Mouse (Mus musculus) myocyte (in vitro differentiated cells): Measurements from ENCODE around the gene Map1b. TPM values are rescaled to one million over a fixed set of nuclear protein-coding genes. Genes with fewer than 3 reads are reported as not detected.

Source experiments
- H3K27me3 ChIP-seq: one replicate; pipeline ENCODE4 v1.6.1; 2011; ENCODE audit not compliant: control insufficient read depth, insufficient read depth, insufficient read length
- H3K36me3 ChIP-seq: one replicate; pipeline ENCODE4 v1.6.1; 2011; ENCODE audit not compliant: control insufficient read depth, insufficient read depth
- H3K4me2 ChIP-seq: one replicate; pipeline ENCODE4 v1.6.1; 2011; ENCODE audit warnings: low read depth, control low read depth
- H3K4me3 ChIP-seq: one replicate; pipeline ENCODE4 v1.5.1; 2011; ENCODE audit warnings: mild to moderate bottlenecking, control low read depth, moderate library complexity
- H3K79me2 ChIP-seq: one replicate; pipeline ENCODE4 v1.6.1; 2011; ENCODE audit not compliant: control insufficient read depth, insufficient read depth
- H3ac ChIP-seq: one replicate; pipeline ENCODE4 v1.6.1; 2011; ENCODE audit not compliant: control insufficient read depth, insufficient read length
- CEBPB ChIP-seq: IDR thresholded peaks from 2 replicates; pipeline ENCODE4 v1.6.1; 2011; ENCODE audit warnings: mild to moderate bottlenecking, moderate library complexity; ENCODE audit not compliant: poor library complexity, insufficient read depth, severe bottlenecking
- E2F4 ChIP-seq: IDR thresholded peaks from one replicate; pipeline ENCODE4 v1.6.1; 2011; ENCODE audit warnings: mild to moderate bottlenecking, control low read depth, moderate library complexity; ENCODE audit not compliant: insufficient read depth
- MAX ChIP-seq: IDR thresholded peaks from one replicate; pipeline ENCODE4 v1.6.1; 2011; ENCODE audit warnings: low read depth, mild to moderate bottlenecking, control low read depth
- MYOD1 ChIP-seq, 3 experiments: IDR thresholded peaks; one replicate each; pipeline ENCODE4 v1.6.1; 2011; ENCODE audit warnings: control low read depth in 2 of 3, low read depth in 2 of 3, mild to moderate bottlenecking in 2 of 3, moderate library complexity in 1 of 3; ENCODE audit not compliant: insufficient read length in 2 of 3, control insufficient read depth in 1 of 3
- MYOG ChIP-seq, 3 experiments: IDR thresholded peaks; one replicate each; pipeline ENCODE4 v1.6.1; 2011; ENCODE audit warnings: control low read depth in 2 of 3, low read depth in 2 of 3, mild to moderate bottlenecking in 2 of 3; ENCODE audit not compliant: insufficient read length in 2 of 3, control insufficient read depth in 1 of 3, insufficient read depth in 1 of 3
- POLR2A ChIP-seq: IDR thresholded peaks from one replicate; pipeline ENCODE4 v1.6.1; 2011; ENCODE audit warnings: low read depth, mild to moderate bottlenecking, control low read depth, moderate library complexity; ENCODE audit not compliant: insufficient read length
- POLR2AphosphoS2 ChIP-seq: IDR thresholded peaks from one replicate; pipeline ENCODE4 v1.6.1; 2011; ENCODE audit warnings: low read depth, control low read depth; ENCODE audit not compliant: insufficient read length
- REST ChIP-seq: IDR thresholded peaks from one replicate; pipeline ENCODE4 v1.6.1; 2011; ENCODE audit warnings: mild to moderate bottlenecking, control low read depth, moderate library complexity; ENCODE audit not compliant: insufficient read depth, insufficient read length
- SRF ChIP-seq: IDR thresholded peaks from one replicate; pipeline ENCODE4 v1.6.1; 2011; ENCODE audit warnings: low read depth; ENCODE audit not compliant: control insufficient read depth, insufficient read length
- TCF12 ChIP-seq: IDR thresholded peaks from one replicate; pipeline ENCODE4 v1.6.1; 2011; ENCODE audit warnings: mild to moderate bottlenecking, control low read depth; ENCODE audit not compliant: poor library complexity, insufficient read depth, severe bottlenecking
- TCF3 ChIP-seq: IDR thresholded peaks from one replicate; pipeline ENCODE4 v1.6.1; 2011; ENCODE audit warnings: low read depth, control low read depth; ENCODE audit not compliant: insufficient read length
- USF1 ChIP-seq: IDR thresholded peaks from one replicate; pipeline ENCODE4 v1.6.1; 2011; ENCODE audit warnings: low read depth, mild to moderate bottlenecking, control low read depth, moderate library complexity
- polyA plus RNA-seq: library from polyadenylated mRNA; unstranded; fragments of >200 nt; fragmentation: generic; extraction: Trizol; gene quantifications from one replicate; pipeline ENCODE4 v1.2.1, GENCODE M21; 2012; ENCODE audit warnings: missing spikeins

The Map1b gene
- polyA plus RNA-seq, 1 experiment = 40.6 TPM

DNA sequence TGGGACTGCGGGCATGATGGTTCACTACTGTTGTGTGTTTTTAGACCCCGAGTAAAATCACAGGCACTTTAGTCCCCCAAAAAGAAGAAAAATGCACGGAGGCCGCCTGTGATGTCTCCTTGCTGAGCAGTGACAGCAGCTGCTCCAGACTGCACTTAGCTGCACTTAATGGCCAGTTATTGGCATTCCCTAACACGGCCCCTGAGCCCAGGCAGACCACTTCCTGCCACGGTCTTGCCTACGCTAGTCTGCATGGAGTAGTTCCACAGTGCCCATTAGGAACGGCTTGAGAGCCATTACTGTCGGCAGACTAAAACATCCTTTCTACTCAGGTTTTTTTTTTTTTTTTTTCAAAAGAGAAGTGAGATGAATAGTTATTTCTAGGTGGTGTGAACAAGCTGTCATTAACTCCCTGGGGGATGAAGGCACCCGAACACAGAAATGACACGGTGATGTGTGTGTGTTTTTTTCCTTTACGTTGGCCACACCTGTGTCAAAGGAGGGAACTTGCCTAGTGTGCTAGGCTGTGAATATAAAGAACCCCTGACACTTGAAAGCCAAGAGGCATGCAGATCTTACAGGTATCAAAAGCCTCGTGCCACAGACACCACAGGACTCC, 14.1 kb downstream of the Map1b start:
- peak overlapping the region; percentile 76 for H3K4me2 ChIP-seq
- H3K4me3 ChIP-seq = no peak overlapping the region

DNA sequence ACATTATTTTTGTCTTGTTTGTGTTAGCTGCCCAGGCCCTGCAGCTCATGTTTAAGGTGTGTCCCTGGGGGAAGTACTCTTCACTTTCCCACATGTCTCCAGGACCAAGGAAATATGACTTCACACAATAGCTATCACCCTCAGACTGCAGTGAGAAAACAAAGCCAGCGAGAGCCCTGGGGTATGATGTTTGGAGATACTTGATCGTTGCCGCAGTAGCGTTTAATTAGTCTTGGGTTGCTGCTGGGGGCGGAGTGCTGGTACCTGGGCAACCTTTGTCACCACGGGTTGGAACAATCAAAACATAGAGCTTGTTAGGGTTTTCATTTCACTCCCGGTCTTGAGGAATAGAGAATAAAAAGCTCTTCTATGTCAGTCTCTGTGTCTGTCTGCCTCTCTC, 14.9 kb downstream of the Map1b start:
- no peak overlapping the region for H3ac ChIP-seq
- H3K79me2 ChIP-seq = peaks cover 82% of the 10 kb centered on the region
- no peak overlapping the region for H3K4me3 ChIP-seq
- no peaks in the 10 kb centered on the region for H3K27me3 ChIP-seq
- H3K4me2 ChIP-seq = peak overlapping the region; percentile 76
- peaks cover 36% of the 10 kb centered on the region for H3K36me3 ChIP-seq
- TF ChIP-seq TCF12 = no peak
- TF ChIP-seq MYOG (IDR thresholded peaks at IDR 0.05; ENCODE audit: control insufficient read depth in 1 of 3, insufficient read depth in 1 of 3, insufficient read length in 2 of 3, low read depth in 2 of 3) = no peak
- no peak for TF ChIP-seq TCF3
- no peak for TF ChIP-seq CEBPB
- no peak for TF ChIP-seq POLR2A
- no peak for TF ChIP-seq SRF
- no peak for TF ChIP-seq E2F4
- no peak for TF ChIP-seq REST
- no peak for TF ChIP-seq POLR2AphosphoS2
- no peak for TF ChIP-seq MAX
- TF ChIP-seq MYOD1 (IDR thresholded peaks at IDR 0.05; ENCODE audit: control insufficient read depth in 1 of 3, insufficient read length in 2 of 3, low read depth in 2 of 3) = no peak
- TF ChIP-seq USF1 = no peak

More for the DNA sequence above, 14.1 kb downstream of the Map1b start:
- Histone ChIP-seq H3K79me2 (peaks cover 81% of the 10 kb centered on the region), H3K36me3 (peaks cover 43% of the 10 kb centered on the region), H3ac (no peak overlapping the region), H3K27me3 (no peaks in the 10 kb centered on the region)
- TF ChIP-seq CEBPB = no peak
- TF ChIP-seq MAX = no peak
- peak; percentile 32 for TF ChIP-seq POLR2A
- no peak for TF ChIP-seq E2F4
- TF ChIP-seq USF1 = no peak
- TF ChIP-seq REST = no peak
- TF ChIP-seq TCF3 = peak; percentile 18
- TF ChIP-seq MYOG (IDR thresholded peaks at IDR 0.05; ENCODE audit: control insufficient read depth in 1 of 3, insufficient read depth in 1 of 3, insufficient read length in 2 of 3, low read depth in 2 of 3) = peak; percentile 19 to 78 (median 43)
- peak; percentile 66 to 96 (median 90) for TF ChIP-seq MYOD1 (IDR thresholded peaks at IDR 0.05; ENCODE audit: control insufficient read depth in 1 of 3, insufficient read length in 2 of 3, low read depth in 2 of 3)
- no peak for TF ChIP-seq TCF12
- peak; percentile 60 for TF ChIP-seq POLR2AphosphoS2
- no peak for TF ChIP-seq SRF

DNA sequence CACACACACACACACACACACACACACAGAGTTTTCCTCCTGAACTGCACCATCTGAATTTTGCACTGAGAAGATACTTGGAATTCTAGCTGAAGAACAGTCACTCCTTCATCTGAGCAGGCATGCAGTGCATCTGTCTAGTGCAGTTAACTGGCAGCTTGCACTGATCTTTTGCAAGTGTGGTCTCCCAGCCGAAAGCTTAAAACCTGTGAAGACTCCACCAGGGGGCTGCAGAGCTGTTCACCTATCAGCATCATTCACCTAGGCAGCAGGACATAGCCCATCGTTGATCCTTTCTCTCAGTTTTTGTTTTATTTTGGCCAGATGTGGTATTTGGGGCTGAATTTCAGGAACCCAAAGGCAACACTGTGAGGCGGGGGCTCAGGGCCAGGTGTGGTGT, 15.7 kb downstream of the Map1b start:
- peak overlapping the region; percentile 76 for H3K4me2 ChIP-seq
- H3K79me2 ChIP-seq = peaks cover 83% of the 10 kb centered on the region
- peaks cover 28% of the 10 kb centered on the region for H3K36me3 ChIP-seq
- H3K4me3 ChIP-seq = no peak overlapping the region
- TF ChIP-seq USF1 (no peak), TCF3 (no peak), CEBPB (no peak), POLR2A (no peak), REST (no peak), E2F4 (no peak), MYOD1 (IDR thresholded peaks at IDR 0.05; ENCODE audit: control insufficient read depth in 1 of 3, insufficient read length in 2 of 3, low read depth in 2 of 3) (no peak)
- H3K27me3 ChIP-seq = no peaks in the 10 kb centered on the region
- no peak overlapping the region for H3ac ChIP-seq

- Histone ChIP-seq H3K79me2 (peaks cover 83% of the 10 kb centered on the region), H3K27me3 (no peaks in the 10 kb centered on the region), H3K4me3 (no peak overlapping the region), H3K4me2 (no peak overlapping the region), H3K36me3 (peaks cover 22% of the 10 kb centered on the region), H3ac (no peak overlapping the region)
- TF ChIP-seq E2F4 (no peak), SRF (no peak), POLR2A (no peak), MYOG (IDR thresholded peaks at IDR 0.05; ENCODE audit: control insufficient read depth in 1 of 3, insufficient read depth in 1 of 3, insufficient read length in 2 of 3, low read depth in 2 of 3) (no peak), TCF3 (no peak), POLR2AphosphoS2 (no peak)
Measured at GRCm38 (mm10) chr13:99499764-99500163, 16.6 kb downstream of the Map1b start.

DNA sequence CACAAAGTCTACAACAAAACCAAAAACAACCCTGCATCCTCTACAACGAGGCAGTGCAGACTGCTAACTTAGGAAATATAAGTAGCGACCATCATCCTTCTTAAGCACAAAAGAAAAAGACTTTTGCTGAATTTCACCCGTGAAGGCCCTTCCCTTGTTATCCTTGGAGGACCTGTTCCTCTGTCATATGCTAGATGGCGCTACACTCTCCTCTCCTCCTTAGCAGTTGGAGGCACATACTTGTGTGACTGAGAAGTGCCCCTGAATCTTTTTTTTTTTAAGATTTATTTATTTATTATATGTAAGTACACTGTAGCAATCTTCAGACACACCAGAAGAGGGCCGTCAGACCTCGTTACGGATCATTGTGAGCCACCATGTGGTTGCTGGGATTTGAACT, 20.2 kb downstream of the Map1b start:
- Histone ChIP-seq H3K4me3 (no peak overlapping the region), H3K36me3 (peaks cover 18% of the 10 kb centered on the region), H3K79me2 (peaks cover 97% of the 10 kb centered on the region), H3ac (no peak overlapping the region), H3K4me2 (no peak overlapping the region), H3K27me3 (no peaks in the 10 kb centered on the region)
- TF ChIP-seq SRF = no peak
- TF ChIP-seq MYOG (IDR thresholded peaks at IDR 0.05; ENCODE audit: control insufficient read depth in 1 of 3, insufficient read depth in 1 of 3, insufficient read length in 2 of 3, low read depth in 2 of 3) = no peak
- TF ChIP-seq TCF12 = no peak
- TF ChIP-seq MYOD1 (IDR thresholded peaks at IDR 0.05; ENCODE audit: control insufficient read depth in 1 of 3, insufficient read length in 2 of 3, low read depth in 2 of 3) = no peak
- no peak for TF ChIP-seq E2F4
- no peak for TF ChIP-seq USF1
- no peak for TF ChIP-seq CEBPB
- TF ChIP-seq REST = no peak
- no peak for TF ChIP-seq POLR2A
- no peak for TF ChIP-seq TCF3
- no peak for TF ChIP-seq MAX
- no peak for TF ChIP-seq POLR2AphosphoS2
